Mouse (Mus musculus) layer of hippocampus, adult 8-10 months (tissue): Measurements from ENCODE around the gene Tceanc2. TPM values are rescaled to one million over a fixed set of nuclear protein-coding genes. Genes with fewer than 3 reads are reported as not detected.

Experiments used
- DNase-seq, 2 experiments: peaks; one replicate each; pipeline ENCODE4 v3.0.0; 2022; ENCODE audit warnings: low spot score in 2 of 2
- total RNA-seq, 4 experiments: library from RNA; stranded (reverse); gene quantifications; 2 replicates each; pipeline ENCODE4 v1.2.4; 2022

Gene Tceanc2
- total RNA-seq, 4 experiments from 2014 or later = 15.9 to 18.9 (median 17.0) TPM

- no peak for DNase-seq
These were observed 645 bp upstream of the Tceanc2 start for GRCm38 (mm10) chr4:107179561-107179960.

GRCm38 (mm10) chr4:107178182-107178829 lies 610 bp downstream of the Tceanc2 start, which contains the start of gene Tmem59:
Gene Tmem59 (plus strand): TSS chr4:107178399.
- DNase-seq = peak; percentile 94 to 95

- no peak for DNase-seq
These were observed 1.4 kb downstream of the Tceanc2 start for GRCm38 (mm10) chr4:107177506-107177905.

- no peak for DNase-seq
These were observed 11.1 kb downstream of the Tceanc2 start for GRCm38 (mm10) chr4:107167798-107168197.

GRCm38 (mm10) chr4:107166700-107167099 lies 12.2 kb downstream of the Tceanc2 start:
- no peak for DNase-seq

- DNase-seq = peak; percentile 54 to 74
These were observed 14.9 kb downstream of the Tceanc2 start for GRCm38 (mm10) chr4:107163756-107164587.

GRCm38 (mm10) chr4:107163341-107163740 lies 15.6 kb downstream of the Tceanc2 start:
- DNase-seq = no peak

- no peak for DNase-seq
These were observed 18.7 kb downstream of the Tceanc2 start for GRCm38 (mm10) chr4:107160181-107160580.

- DNase-seq = no peak
These were observed 19.6 kb downstream of the Tceanc2 start for GRCm38 (mm10) chr4:107159166-107159773.

- DNase-seq = no peak
These were observed 21.9 kb downstream of the Tceanc2 start for GRCm38 (mm10) chr4:107156983-107157401.

GRCm38 (mm10) chr4:107152571-107152970 lies 26.3 kb downstream of the Tceanc2 start:
- DNase-seq = no peak

GRCm38 (mm10) chr4:107150991-107151390 lies 27.9 kb downstream of the Tceanc2 start:
- DNase-seq = peak in 1 of 2 experiments; percentile 41

GRCm38 (mm10) chr4:107143511-107143910 lies 35.4 kb downstream of the Tceanc2 start:
- DNase-seq = no peak

GRCm38 (mm10) chr4:107139836-107140631 lies 38.9 kb downstream of the Tceanc2 start:
- no peak for DNase-seq

GRCm38 (mm10) chr4:107138948-107139835 lies 39.7 kb downstream of the Tceanc2 start:
- no peak for DNase-seq

- no peak for DNase-seq
These were observed 42.4 kb downstream of the Tceanc2 start for GRCm38 (mm10) chr4:107136531-107136930.

- DNase-seq = no peak
These were observed 43.3 kb downstream of the Tceanc2 start for GRCm38 (mm10) chr4:107135663-107136062.

GRCm38 (mm10) chr4:107134891-107135290 lies 44.0 kb downstream of the Tceanc2 start:
- DNase-seq = no peak

GRCm38 (mm10) chr4:107130534-107130933 lies 48.4 kb downstream of the Tceanc2 start:
- DNase-seq = no peak

- no peak for DNase-seq
These were observed 49.5 kb downstream of the Tceanc2 start for GRCm38 (mm10) chr4:107129373-107129772.
